Mouse (Mus musculus) thymus, adult 2 months (tissue): ENCODE data around the gene Ctcf.

ENCODE experiments used
- CTCF ChIP-seq: fragments of 200-500 bp; IDR thresholded peaks from 2 replicates; pipeline ENCODE4 v1.5.1; 2012; ENCODE audit warnings: mild to moderate bottlenecking, control low read depth, low read length, moderate library complexity, borderline replicate concordance; ENCODE audit not compliant: control insufficient read depth, poor library complexity, insufficient read depth; ENCODE audit errors: extremely low read depth
- POLR2A ChIP-seq: fragments of 200-500 bp; IDR thresholded peaks from 2 replicates; pipeline ENCODE4 v1.6.1; 2012; ENCODE audit warnings: mild to moderate bottlenecking, low read length, control low read depth, moderate library complexity; ENCODE audit not compliant: control insufficient read depth, poor library complexity, insufficient read depth; ENCODE audit errors: extremely low read depth

- TF ChIP-seq POLR2A = no peak
- no peak for TF ChIP-seq CTCF
Observed at GRCm38 (mm10) chr8:105727397-105728124, 91.2 kb downstream of the Ctcf start.
